Mouse (Mus musculus): Measurements from ENCODE around the gene Pmpca.
A peak's percentile ranks its signal among the peaks of the same experiment; 100 is the strongest.

Pmpca gene

GRCm38 (mm10) chr2:26389154-26389690, at the start of gene Pmpca, which contains the start of gene Entr1:
Pmpca (plus strand) TSS chr2:26389339.
Entr1 (minus strand) TSS chr2:26389316.
- peak; percentile 67 for DNase-seq (ENCODE audit: low spot score)

- DNase-seq (ENCODE audit: low spot score) = no peak
Measured at GRCm38 (mm10) chr2:26341510-26341981, 47.6 kb upstream of the Pmpca start.

GRCm38 (mm10) chr2:26342044-26342443, 47.1 kb upstream of the Pmpca start:
- DNase-seq (ENCODE audit: low spot score) = no peak

GRCm38 (mm10) chr2:26342609-26343490, 46.3 kb upstream of the Pmpca start:
- DNase-seq (ENCODE audit: low spot score) = no peak

- no peak for DNase-seq (ENCODE audit: low spot score)
Measured at GRCm38 (mm10) chr2:26348241-26348640, 40.9 kb upstream of the Pmpca start.

- DNase-seq (ENCODE audit: low spot score) = peak; percentile 87
Measured at GRCm38 (mm10) chr2:26351358-26352290, 37.5 kb upstream of the Pmpca start, which contains the start of gene Dnlz. Dnlz (minus strand) TSS chr2:26352110.

GRCm38 (mm10) chr2:26352291-26352910, 36.7 kb upstream of the Pmpca start:
- DNase-seq (ENCODE audit: low spot score) = no peak

- DNase-seq (ENCODE audit: low spot score) = no peak
Measured at GRCm38 (mm10) chr2:26353066-26353980, 35.8 kb upstream of the Pmpca start.

- DNase-seq (ENCODE audit: low spot score) = no peak
Measured at GRCm38 (mm10) chr2:26354401-26354800, 34.7 kb upstream of the Pmpca start.

- no peak for DNase-seq (ENCODE audit: low spot score)
Measured at GRCm38 (mm10) chr2:26356231-26356630, 32.9 kb upstream of the Pmpca start.

GRCm38 (mm10) chr2:26356678-26357077, 32.5 kb upstream of the Pmpca start:
- DNase-seq (ENCODE audit: low spot score) = no peak

GRCm38 (mm10) chr2:26357484-26357883, 31.7 kb upstream of the Pmpca start:
- DNase-seq (ENCODE audit: low spot score) = no peak

GRCm38 (mm10) chr2:26358667-26359320, 30.3 kb upstream of the Pmpca start:
- no peak for DNase-seq (ENCODE audit: low spot score)

GRCm38 (mm10) chr2:26359983-26360382, 29.2 kb upstream of the Pmpca start:
- DNase-seq (ENCODE audit: low spot score) = no peak

- no peak for DNase-seq (ENCODE audit: low spot score)
Measured at GRCm38 (mm10) chr2:26360772-26361171, 28.4 kb upstream of the Pmpca start, which contains the start of gene Card9. Card9 (minus strand) TSS chr2:26360918.

- DNase-seq (ENCODE audit: low spot score) = no peak
Measured at GRCm38 (mm10) chr2:26362991-26363390, 26.1 kb upstream of the Pmpca start.

- DNase-seq (ENCODE audit: low spot score) = no peak
Measured at GRCm38 (mm10) chr2:26363481-26363880, 25.7 kb upstream of the Pmpca start.

GRCm38 (mm10) chr2:26364738-26365465, 24.2 kb upstream of the Pmpca start:
- DNase-seq (ENCODE audit: low spot score) = peak; percentile 66

- no peak for DNase-seq (ENCODE audit: low spot score)
Measured at GRCm38 (mm10) chr2:26367911-26368310, 21.2 kb upstream of the Pmpca start.
